Mouse (Mus musculus): Measurements from ENCODE around the gene Fbxw17. TPM values are rescaled to one million over a fixed set of nuclear protein-coding genes. Genes with fewer than 3 reads are reported as not detected.

Fbxw17 gene
- polyA plus RNA-seq (2015; fragmentation: Nextera tagmentation; extraction: Ambion mirVana), result 21.8 and 24.7 TPM in 2 replicates

DNA sequence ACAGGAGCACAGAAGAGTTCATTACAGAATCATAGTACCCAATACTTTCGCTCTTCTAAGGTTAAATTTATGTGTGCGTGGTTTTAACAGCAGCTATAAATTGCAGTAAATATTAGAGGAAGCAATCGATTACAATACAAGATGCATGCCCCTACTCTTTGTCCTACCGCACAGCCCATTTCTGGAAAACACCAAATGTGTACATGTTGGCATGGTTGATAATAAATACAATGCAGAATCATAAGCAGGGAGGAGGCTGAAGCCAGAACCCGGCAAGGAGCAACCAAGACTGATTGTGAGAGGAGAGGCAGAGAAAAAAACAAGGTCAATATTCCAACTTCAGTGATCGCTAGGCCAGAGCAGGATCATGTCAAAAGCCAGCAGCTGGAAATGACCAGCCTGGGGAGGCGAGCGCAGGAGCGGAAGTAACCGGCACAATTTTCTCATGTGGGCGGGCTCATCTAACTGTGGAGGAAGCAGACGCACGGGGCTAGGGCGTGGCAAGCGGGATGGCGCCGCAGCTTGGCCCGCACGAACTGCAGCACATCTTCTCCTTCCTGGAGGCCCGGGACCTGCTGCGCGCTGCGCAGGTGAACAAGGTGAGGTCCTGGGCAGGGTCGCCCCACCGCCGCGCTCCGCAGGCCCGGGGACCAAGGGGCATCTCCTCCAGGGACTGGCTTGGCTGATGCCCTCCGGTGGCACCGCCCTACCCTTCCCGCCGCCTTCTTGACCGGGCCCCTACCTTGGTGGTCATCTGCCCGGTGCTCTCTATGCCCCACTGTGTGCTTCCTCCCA lies at the start of gene Fbxw17:
Fbxw17 (plus strand) TSS at position 476 of the 795 bp plus-strand sequence.

DNA sequence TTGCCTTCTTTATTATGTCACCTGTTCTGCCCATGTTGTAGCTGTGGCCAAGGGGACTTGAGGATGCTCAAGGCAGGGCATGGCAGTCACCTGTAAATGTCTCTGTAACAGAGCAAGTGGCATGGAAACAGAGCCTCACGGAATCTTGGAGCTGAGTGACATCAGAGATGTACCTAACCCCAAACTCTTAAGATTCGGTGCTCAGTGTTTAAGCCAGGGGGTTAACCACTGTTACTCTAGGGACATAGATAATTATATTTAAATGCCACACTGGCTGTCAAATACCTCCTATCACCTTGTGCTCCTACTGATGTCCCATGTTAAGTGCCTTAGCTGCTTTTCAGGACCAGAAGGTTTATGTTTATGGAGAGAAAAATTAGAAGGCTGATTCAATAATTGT lies 26.1 kb downstream of the Fbxw17 start, which contains the start of gene Gm47429:
Gm47429 (minus strand) TSS at position 101 of the 400 bp plus-strand sequence.

DNA sequence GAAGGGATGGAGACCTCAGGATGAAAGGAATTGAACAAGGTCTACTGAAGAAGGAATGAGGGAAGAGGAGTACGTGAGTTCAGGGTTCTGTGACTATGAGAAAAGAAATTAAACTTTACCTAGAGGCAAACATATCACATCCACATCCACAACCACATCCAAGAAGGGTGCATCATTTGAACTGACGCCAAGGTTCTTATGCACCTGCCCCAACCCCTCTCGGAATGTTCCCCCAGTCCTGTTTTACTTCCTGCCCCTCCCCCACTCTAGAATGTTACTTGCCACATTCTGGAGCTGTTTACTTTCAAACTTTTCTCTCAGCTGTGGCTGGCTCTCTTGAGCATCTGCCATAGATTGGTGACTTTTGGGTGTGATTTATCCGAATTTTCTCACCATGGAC lies 49.3 kb downstream of the Fbxw17 start, which contains the start of gene Nutm2:
Nutm2 (plus strand) TSS at position 301 of the 400 bp plus-strand sequence.

Other genes with a start within 250 kb of the Fbxw17 start
- not detected in 2 replicates for gene Gm906, start 167.6 kb upstream of the Fbxw17 start, polyA plus RNA-seq (2015; fragmentation: Nextera tagmentation; extraction: Ambion mirVana)
- gene Gm47429, start 26.0 kb downstream of the Fbxw17 start, polyA plus RNA-seq (2015; fragmentation: Nextera tagmentation; extraction: Ambion mirVana), result not detected in 2 replicates
- gene Nutm2, start 49.4 kb downstream of the Fbxw17 start, polyA plus RNA-seq (2015; fragmentation: Nextera tagmentation; extraction: Ambion mirVana), result not detected in 2 replicates
- gene Gm904, start 225.4 kb downstream of the Fbxw17 start, polyA plus RNA-seq (2015; fragmentation: Nextera tagmentation; extraction: Ambion mirVana), result not detected in 2 replicates